Mouse (Mus musculus) embryonic facial prominence, embryonic 12.5 days (tissue): Measurements from ENCODE around the gene Sh3bp1. TPM values are rescaled to one million over a fixed set of nuclear protein-coding genes. Genes with fewer than 3 reads are reported as not detected.
"Not testable (repeated sequence)": the region's sequence is repeated elsewhere in the genome, so short reads cannot be mapped to it uniquely, and the experiment has no call there.

ENCODE experiments used
- ATAC-seq: fragments of 200-750 bp; cut with Nextera tagmentation; 2 replicates; pipeline ENCODE4 v1.8.0; 2017; ENCODE audit not compliant: insufficient number of reproducible peaks, insufficient read depth, low FRiP score, low TSS enrichment
- H3K27ac ChIP-seq: fragments of 300-500 bp; sonication (generic); 2 replicates; pipeline ENCODE4 v1.5.1; 2016; ENCODE audit warnings: mild to moderate bottlenecking
- H3K27me3 ChIP-seq: fragments of 300-500 bp; sonication (generic); 2 replicates; pipeline ENCODE4 v1.6.1; 2016; ENCODE audit warnings: mild to moderate bottlenecking, moderate library complexity
- H3K36me3 ChIP-seq: fragments of 300-500 bp; sonication (generic); 2 replicates; pipeline ENCODE4 v1.6.1; 2016; ENCODE audit warnings: mild to moderate bottlenecking
- H3K4me1 ChIP-seq: fragments of 300-500 bp; sonication (generic); 2 replicates; pipeline ENCODE4 v1.6.1; 2016
- H3K4me2 ChIP-seq: fragments of 300-500 bp; sonication (generic); replicated peaks from 2 replicates; pipeline ENCODE4 v1.6.1; 2016; ENCODE audit warnings: mild to moderate bottlenecking, moderate library complexity
- H3K4me3 ChIP-seq: fragments of 300-500 bp; sonication (generic); 2 replicates; pipeline ENCODE4 v1.5.1; 2016; ENCODE audit warnings: mild to moderate bottlenecking
- H3K9ac ChIP-seq: fragments of 300-500 bp; sonication (generic); 2 replicates; pipeline ENCODE4 v1.6.1; 2016; ENCODE audit warnings: mild to moderate bottlenecking, moderate library complexity
- H3K9me3 ChIP-seq: fragments of 300-500 bp; sonication (generic); 2 replicates; pipeline ENCODE4 v1.6.1; 2016; ENCODE audit warnings: mild to moderate bottlenecking, moderate library complexity
- WGBS: fragments of 180-500 bp; shearing (Covaris S2); methylation state at CpG from one replicate; pipeline ENCODE4 v1.1.7; 2016; 5-methylcytosine and 5-hydroxymethylcytosine counted together
- polyA plus RNA-seq: library from polyadenylated mRNA; unstranded; fragments of >200 nt; fragmentation: Nextera tagmentation; extraction: Ambion mirVana; gene quantifications from 2 replicates; pipeline ENCODE4 v1.2.1, GENCODE M21; 2016

The Sh3bp1 gene
- polyA plus RNA-seq, 1 experiment from 2014 or later, result 42.2 TPM

GRCm38 (mm10) chr15:78868398-78868797 lies 31.2 kb upstream of the Sh3bp1 start:
- ATAC-seq, result 0 out of 2 replicates have a peak, but pooled peaks have one; percentile 30
- Histone ChIP-seq H3K27ac (peak overlapping the region; percentile 61), H3K4me2 (no peak overlapping the region), H3K4me3 (no peak overlapping the region), H3K27me3 (no peaks in the 10 kb centered on the region), H3K36me3 (no peaks in the 10 kb centered on the region), H3K9me3 (no peaks in the 10 kb centered on the region), H3K4me1 (peaks cover 6% of the 10 kb centered on the region; the same call in 1 of the 2 replicates), H3K9ac (no peak overlapping the region)
- WGBS, result 6% methylated on average over 9 of the region's 9 CpGs

DNA sequence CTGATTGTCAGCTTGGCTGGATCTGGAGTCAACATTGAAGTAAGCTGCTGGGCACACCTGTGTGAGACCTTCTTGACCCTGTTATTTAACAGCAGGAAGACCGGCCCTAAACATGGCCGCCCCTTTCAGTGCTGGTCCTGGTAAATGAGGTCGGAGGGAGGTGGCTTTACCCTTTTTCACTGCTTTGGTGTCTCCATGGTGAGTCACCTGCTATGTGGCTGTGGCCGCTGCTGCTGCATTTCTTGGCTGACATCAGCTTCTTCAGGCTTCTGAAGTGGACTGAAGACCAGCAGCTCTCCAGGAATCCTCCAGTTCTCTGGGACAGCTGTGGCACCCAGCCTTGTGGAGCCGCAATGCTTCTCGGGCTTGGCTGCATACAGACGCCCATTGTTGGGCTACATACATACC lies 30.7 kb upstream of the Sh3bp1 start:
- Histone ChIP-seq H3K4me3 (no peak overlapping the region), H3K4me2 (no peak overlapping the region), H3K27me3 (no peaks in the 10 kb centered on the region), H3K27ac (peak overlapping the region; percentile 61), H3K9me3 (no peaks in the 10 kb centered on the region), H3K9ac (no peak overlapping the region), H3K4me1 (peaks cover 4% of the 10 kb centered on the region; the same call in 1 of the 2 replicates), H3K36me3 (no peaks in the 10 kb centered on the region)
- ATAC-seq, result no peak
- 51% methylated on average over 7 of the region's 7 CpGs for WGBS

GRCm38 (mm10) chr15:78869775-78870174 lies 29.8 kb upstream of the Sh3bp1 start:
- H3K4me2 ChIP-seq, result no peak overlapping the region
- no peaks in the 10 kb centered on the region for H3K9me3 ChIP-seq
- no peaks in the 10 kb centered on the region for H3K27me3 ChIP-seq
- ATAC-seq, result no peak
- H3K4me1 ChIP-seq, result peaks cover 3% of the 10 kb centered on the region; the same call in 1 of the 2 replicates
- no peak overlapping the region for H3K4me3 ChIP-seq
- WGBS, result 25% methylated on average over 6 of the region's 6 CpGs
- H3K27ac ChIP-seq, result no peak overlapping the region
- H3K36me3 ChIP-seq, result no peaks in the 10 kb centered on the region
- H3K9ac ChIP-seq, result no peak overlapping the region

DNA sequence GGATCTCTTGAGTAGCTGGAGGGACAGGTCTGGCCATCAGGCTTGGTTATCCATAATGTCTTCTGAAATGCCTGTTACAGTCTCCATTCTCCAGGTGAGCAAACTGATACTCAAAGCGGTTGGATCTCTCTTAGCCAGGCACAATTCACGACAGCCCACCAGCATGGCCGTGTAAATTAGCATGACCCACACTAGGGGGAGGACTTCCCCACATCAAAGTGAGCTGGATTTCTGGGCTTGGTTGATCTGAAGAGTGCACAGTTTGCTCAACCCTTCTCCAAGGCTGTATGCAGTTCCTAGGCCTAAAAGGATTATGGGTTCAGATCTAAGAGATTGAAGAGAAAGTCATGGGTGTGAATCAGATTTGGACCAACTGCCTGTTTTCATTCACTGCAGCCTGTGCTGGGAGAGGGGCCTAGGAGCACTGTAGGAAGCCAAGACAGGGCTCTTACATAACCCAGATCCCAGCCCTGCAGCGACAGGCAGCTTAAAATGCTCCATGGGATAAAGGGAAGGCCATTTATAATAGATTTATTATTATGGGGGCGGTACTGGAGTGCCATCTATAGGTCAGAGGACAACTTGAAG lies 27.5 kb upstream of the Sh3bp1 start:
- Histone ChIP-seq H3K36me3 (no peaks in the 10 kb centered on the region), H3K4me2 (no peak overlapping the region), H3K9ac (no peak overlapping the region), H3K27ac (no peak overlapping the region), H3K4me1 (peaks cover 17% of the 10 kb centered on the region), H3K9me3 (no peaks in the 10 kb centered on the region), H3K4me3 (no peak overlapping the region), H3K27me3 (no peaks in the 10 kb centered on the region)
- 58% methylated on average over 5 of the region's 5 CpGs for WGBS
- ATAC-seq, result no peak

DNA sequence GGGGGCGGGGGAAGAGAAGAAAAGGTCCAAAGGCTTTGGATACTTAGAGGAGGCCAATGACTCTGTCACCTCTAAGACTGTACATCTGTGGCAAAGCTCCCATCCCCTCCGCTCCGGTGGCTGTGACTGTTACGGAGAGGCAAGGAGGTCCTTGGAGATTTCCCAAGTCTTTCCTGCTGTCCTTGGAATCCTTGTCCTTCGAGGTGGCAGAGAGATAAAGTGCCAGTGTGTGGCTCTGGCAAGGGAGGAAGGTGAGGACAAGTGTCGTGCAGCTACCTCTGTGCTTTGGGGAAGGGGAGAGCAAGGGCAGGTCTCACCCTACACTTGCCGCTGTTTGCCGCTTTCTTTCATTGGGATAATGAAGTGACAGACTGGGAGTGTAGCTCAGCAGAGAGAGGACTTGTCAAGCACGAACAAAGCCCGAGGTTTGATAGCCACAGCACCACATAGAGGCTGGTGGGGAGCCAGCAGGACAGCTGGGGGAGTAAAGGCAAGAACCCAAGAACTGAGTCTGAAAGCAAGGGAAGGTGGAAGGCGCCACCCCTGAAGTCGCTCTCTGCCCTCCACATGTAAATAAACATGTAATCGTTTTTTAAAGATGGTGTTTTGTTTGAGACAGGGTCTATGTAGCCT lies 25.6 kb upstream of the Sh3bp1 start:
- no peaks in the 10 kb centered on the region for H3K36me3 ChIP-seq
- H3K27me3 ChIP-seq, result no peaks in the 10 kb centered on the region
- H3K27ac ChIP-seq, result no peak overlapping the region
- no peak for ATAC-seq
- no peak overlapping the region for H3K4me3 ChIP-seq
- peaks cover 21% of the 10 kb centered on the region for H3K4me1 ChIP-seq
- H3K9ac ChIP-seq, result no peak overlapping the region; the same call in 1 of the 2 replicates
- no peaks in the 10 kb centered on the region for H3K9me3 ChIP-seq
- WGBS, result 56% methylated on average over 13 of the region's 13 CpGs
- H3K4me2 ChIP-seq, result no peak overlapping the region

DNA sequence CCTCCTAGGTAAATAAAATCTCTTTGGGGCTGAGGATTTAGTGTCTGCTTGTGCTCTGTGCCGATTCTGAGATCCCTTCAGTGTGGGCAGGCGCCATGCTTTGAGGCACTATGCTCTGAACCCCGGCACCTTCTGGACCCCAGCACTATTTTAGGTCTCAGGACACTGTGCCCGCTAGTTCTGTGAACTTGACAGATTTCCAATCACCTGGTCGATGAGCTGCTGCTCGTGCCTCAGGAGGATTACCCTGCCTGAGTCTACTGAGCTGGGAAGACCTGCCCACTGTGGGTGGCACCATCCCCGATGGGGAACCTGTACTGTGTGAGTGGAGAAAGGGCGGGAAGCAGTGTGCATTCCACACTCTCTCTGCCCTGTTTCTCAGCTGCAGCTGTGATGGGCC lies 24.6 kb upstream of the Sh3bp1 start:
- Histone ChIP-seq H3K4me3 (no peak overlapping the region), H3K4me2 (no peak overlapping the region), H3K9me3 (no peaks in the 10 kb centered on the region), H3K27me3 (no peaks in the 10 kb centered on the region), H3K4me1 (peaks cover 31% of the 10 kb centered on the region), H3K27ac (peak overlapping the region; percentile 99), H3K36me3 (no peaks in the 10 kb centered on the region), H3K9ac (no peak overlapping the region)
- WGBS, result 71% methylated on average over 8 of the region's 8 CpGs
- ATAC-seq, result no peak

GRCm38 (mm10) chr15:78875537-78875936 lies 24.0 kb upstream of the Sh3bp1 start:
- peak overlapping the region; percentile 10; the same call in 1 of the 2 replicates for H3K9ac ChIP-seq
- H3K4me1 ChIP-seq, result peaks cover 31% of the 10 kb centered on the region
- peak overlapping the region; percentile 86 for H3K4me2 ChIP-seq
- H3K9me3 ChIP-seq, result no peaks in the 10 kb centered on the region
- no peaks in the 10 kb centered on the region for H3K27me3 ChIP-seq
- H3K27ac ChIP-seq, result peak overlapping the region; percentile 99
- 66% methylated on average over 5 of the region's 5 CpGs for WGBS
- no peaks in the 10 kb centered on the region for H3K36me3 ChIP-seq
- no peak for ATAC-seq
- no peak overlapping the region for H3K4me3 ChIP-seq

GRCm38 (mm10) chr15:78876258-78876696 lies 23.3 kb upstream of the Sh3bp1 start:
- peaks cover 31% of the 10 kb centered on the region for H3K4me1 ChIP-seq
- ATAC-seq, result peak; percentile 42; the same call in 1 of the 2 replicates
- H3K9me3 ChIP-seq, result no peaks in the 10 kb centered on the region
- peaks cover 6% of the 10 kb centered on the region for H3K36me3 ChIP-seq
- peak overlapping the region; percentile 74 for H3K4me3 ChIP-seq
- peak overlapping the region; percentile 99 for H3K27ac ChIP-seq
- H3K4me2 ChIP-seq, result peak overlapping the region; percentile 86
- WGBS, result 5% methylated on average over 17 of the region's 17 CpGs
- H3K9ac ChIP-seq, result peak overlapping the region; percentile 87; the same call in 1 of the 2 replicates
- no peaks in the 10 kb centered on the region for H3K27me3 ChIP-seq

- WGBS, result under 1% methylated on average over 75 of the region's 95 CpGs
- peaks cover 31% of the 10 kb centered on the region for H3K4me1 ChIP-seq
- H3K4me2 ChIP-seq, result peak within 1 kb of the TSS; percentile 86
- peaks cover 15% of the 10 kb centered on the region for H3K36me3 ChIP-seq
- H3K9me3 ChIP-seq, result no peaks in the 10 kb centered on the region
- peak; percentile 85 for ATAC-seq
- peak within 1 kb of the TSS; percentile 99 for H3K27ac ChIP-seq
- peak within 1 kb of the TSS; percentile 87 for H3K9ac ChIP-seq
- H3K4me3 ChIP-seq, result peak within 1 kb of the TSS; percentile 74
- H3K27me3 ChIP-seq, result no peaks in the 10 kb centered on the region
Observed at GRCm38 (mm10) chr15:78876991-78877809, 22.4 kb upstream of the Sh3bp1 start, which contains the start of gene Gga1. Gga1 (plus strand) TSS chr15:78877190.

- Histone ChIP-seq H3K36me3 (peaks cover 16% of the 10 kb centered on the region), H3K4me1 (peaks cover 31% of the 10 kb centered on the region), H3K4me2 (peak overlapping the region; percentile 86), H3K27ac (peak overlapping the region; percentile 99), H3K4me3 (peak overlapping the region; percentile 74), H3K27me3 (no peaks in the 10 kb centered on the region), H3K9me3 (no peaks in the 10 kb centered on the region), H3K9ac (peak overlapping the region; percentile 87)
- ATAC-seq, result peak; percentile 19
- 1% methylated on average over 17 of the region's 17 CpGs for whole genome bisulfite sequencing
Observed at GRCm38 (mm10) chr15:78877810-78878390, 21.7 kb upstream of the Sh3bp1 start.

DNA sequence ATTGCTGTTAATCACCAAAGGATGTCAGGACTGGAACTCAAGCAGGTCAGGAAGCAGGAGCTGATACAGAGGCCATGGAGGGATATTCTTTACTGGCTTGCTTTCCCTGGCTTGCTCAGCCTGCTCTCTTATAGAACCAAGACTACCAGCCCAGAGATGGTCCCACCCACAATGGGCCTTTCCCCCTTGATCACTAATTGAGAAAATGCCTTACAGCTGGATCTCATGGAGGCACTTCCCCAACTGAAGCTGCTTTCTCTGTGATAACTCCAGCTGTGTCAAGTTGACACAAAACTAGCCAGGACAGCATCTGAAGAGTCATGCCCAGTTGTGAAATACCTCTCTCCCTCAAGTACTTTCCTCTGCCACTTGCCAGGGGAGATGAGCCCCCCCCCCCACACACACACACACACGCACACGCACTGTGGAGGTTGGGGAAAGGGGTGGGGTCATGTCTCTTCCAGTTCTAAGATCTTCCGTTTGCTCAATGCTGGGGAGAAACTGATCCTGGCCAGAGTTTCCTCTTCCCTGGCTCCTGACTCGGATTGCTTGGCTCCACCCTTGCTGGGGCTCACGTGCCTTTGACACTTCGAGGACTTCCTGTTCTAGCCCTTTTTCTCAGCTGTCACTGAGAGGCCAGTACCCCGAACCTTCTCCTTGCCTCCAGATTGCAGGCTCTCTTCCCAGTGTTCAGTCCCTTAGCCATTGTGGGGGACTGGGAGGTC lies 20.6 kb upstream of the Sh3bp1 start:
- Histone ChIP-seq H3K4me1 (peaks cover 31% of the 10 kb centered on the region), H3K27ac (peak overlapping the region; percentile 99), H3K36me3 (peaks cover 27% of the 10 kb centered on the region), H3K4me2 (peak overlapping the region; percentile 86)
- ATAC-seq, H3K4me3 ChIP-seq, H3K27me3 ChIP-seq, H3K9me3 ChIP-seq, H3K9ac ChIP-seq: not testable (repeated sequence)
- 35% methylated on average over 7 of the region's 7 CpGs for WGBS
